Mouse (Mus musculus): Measurements from ENCODE around the gene Trim14. TPM values are rescaled to one million over a fixed set of nuclear protein-coding genes. Genes with fewer than 3 reads are reported as not detected.
A peak's percentile ranks its signal among the peaks of the same experiment; 100 is the strongest.

Gene Trim14
- polyA plus RNA-seq, 1 experiment from 2014 or later: 5.2 TPM

GRCm38 (mm10) chr4:46465740-46466139 lies 70.2 kb downstream of the Trim14 start:
- no peak overlapping the region for H3K27ac ChIP-seq (ENCODE audit: low read length)
- H3K4me3 ChIP-seq (ENCODE audit: low read depth, low read length): no peak overlapping the region
- ATAC-seq (no peak), DNase-seq (ENCODE audit: low spot score) (no peak)
- H3K36me3 ChIP-seq (ENCODE audit: insufficient read depth, low read length): peaks cover 34% of the 10 kb centered on the region; the same call in 1 of the 2 replicates
- no peaks in the 10 kb centered on the region for H3K9me3 ChIP-seq (ENCODE audit: low read length)
- TF ChIP-seq CTCF (IDR thresholded peaks at IDR 0.05) (peak; percentile 46), EP300 (IDR thresholded peaks at IDR 0.05) (no peak)
- H3K4me1 ChIP-seq (ENCODE audit: insufficient read depth, low read depth, low read length): no peaks in the 10 kb centered on the region
- no peaks in the 10 kb centered on the region for H3K27me3 ChIP-seq (replicated peaks; ENCODE audit: insufficient read depth, low read length)
- H3K9ac ChIP-seq (replicated peaks; ENCODE audit: low read depth): no peak overlapping the region
- 86% methylated on average over 3 of the region's 3 CpGs for WGBS
- H3K4me2 ChIP-seq (replicated peaks; ENCODE audit: low read depth, low read length): no peak overlapping the region

GRCm38 (mm10) chr4:46463130-46463830 lies 72.7 kb downstream of the Trim14 start:
- ATAC-seq (peak; percentile 54; the same call in 1 of the 2 replicates), DNase-seq (ENCODE audit: low spot score) (peak; percentile 58)
- peaks cover 19% of the 10 kb centered on the region; the same call in 1 of the 2 replicates for H3K36me3 ChIP-seq (ENCODE audit: insufficient read depth, low read length)
- H3K9ac ChIP-seq (replicated peaks; ENCODE audit: low read depth): no peak overlapping the region
- no peak overlapping the region for H3K4me3 ChIP-seq (ENCODE audit: low read depth, low read length)
- no peak overlapping the region for H3K4me2 ChIP-seq (replicated peaks; ENCODE audit: low read depth, low read length)
- H3K9me3 ChIP-seq (ENCODE audit: low read length): no peaks in the 10 kb centered on the region
- peak; percentile 69 for TF ChIP-seq CTCF (IDR thresholded peaks at IDR 0.05)
- TF ChIP-seq EP300 (IDR thresholded peaks at IDR 0.05): no peak
- no peaks in the 10 kb centered on the region for H3K27me3 ChIP-seq (replicated peaks; ENCODE audit: insufficient read depth, low read length)
- no peak overlapping the region for H3K27ac ChIP-seq (ENCODE audit: low read length)
- H3K4me1 ChIP-seq (ENCODE audit: insufficient read depth, low read depth, low read length): no peaks in the 10 kb centered on the region
- WGBS: 66% methylated on average over 7 of the region's 7 CpGs

- ATAC-seq: no peak
Measured at GRCm38 (mm10) chr4:46458411-46458810, 77.5 kb downstream of the Trim14 start.

GRCm38 (mm10) chr4:46457186-46457585 lies 78.8 kb downstream of the Trim14 start:
- 86% methylated on average over 3 of the region's 3 CpGs for WGBS
- no peak overlapping the region for H3K27ac ChIP-seq (ENCODE audit: low read length)
- peaks cover 40% of the 10 kb centered on the region; the same call in 1 of the 2 replicates for H3K4me1 ChIP-seq (ENCODE audit: insufficient read depth, low read depth, low read length)
- no peak overlapping the region for H3K4me2 ChIP-seq (replicated peaks; ENCODE audit: low read depth, low read length)
- H3K27me3 ChIP-seq (replicated peaks; ENCODE audit: insufficient read depth, low read length): no peaks in the 10 kb centered on the region
- TF ChIP-seq CTCF (IDR thresholded peaks at IDR 0.05) (no peak), EP300 (IDR thresholded peaks at IDR 0.05) (no peak)
- no peak overlapping the region for H3K9ac ChIP-seq (replicated peaks; ENCODE audit: low read depth)
- H3K9me3 ChIP-seq (ENCODE audit: low read length): no peaks in the 10 kb centered on the region
- ATAC-seq (no peak), DNase-seq (ENCODE audit: low spot score) (peak; percentile 15)
- H3K4me3 ChIP-seq (ENCODE audit: low read depth, low read length): no peak overlapping the region
- no peaks in the 10 kb centered on the region for H3K36me3 ChIP-seq (ENCODE audit: insufficient read depth, low read length)

More at GRCm38 (mm10) chr4:46458411-46458810, 77.5 kb downstream of the Trim14 start:
- TF ChIP-seq EP300 (IDR thresholded peaks at IDR 0.05) (no peak), CTCF (IDR thresholded peaks at IDR 0.05) (peak; percentile 38)
- Histone ChIP-seq H3K27ac (ENCODE audit: low read length) (no peak overlapping the region), H3K36me3 (ENCODE audit: insufficient read depth, low read length) (no peaks in the 10 kb centered on the region), H3K4me1 (ENCODE audit: insufficient read depth, low read depth, low read length) (peaks cover 28% of the 10 kb centered on the region; the same call in 1 of the 2 replicates), H3K9me3 (ENCODE audit: low read length) (no peaks in the 10 kb centered on the region), H3K27me3 (replicated peaks; ENCODE audit: insufficient read depth, low read length) (no peaks in the 10 kb centered on the region), H3K4me2 (replicated peaks; ENCODE audit: low read depth, low read length) (no peak overlapping the region), H3K9ac (replicated peaks; ENCODE audit: low read depth) (no peak overlapping the region), H3K4me3 (ENCODE audit: low read depth, low read length) (no peak overlapping the region)
- WGBS: 89% methylated on average over 2 of the region's 2 CpGs
- no peak for DNase-seq (ENCODE audit: low spot score)

- Histone ChIP-seq H3K9me3 (ENCODE audit: low read length) (no peaks in the 10 kb centered on the region), H3K27me3 (replicated peaks; ENCODE audit: insufficient read depth, low read length) (no peaks in the 10 kb centered on the region), H3K4me1 (ENCODE audit: insufficient read depth, low read depth, low read length) (peaks cover 40% of the 10 kb centered on the region; the same call in 1 of the 2 replicates), H3K4me3 (ENCODE audit: low read depth, low read length) (no peak overlapping the region), H3K9ac (replicated peaks; ENCODE audit: low read depth) (no peak overlapping the region), H3K4me2 (replicated peaks; ENCODE audit: low read depth, low read length) (no peak overlapping the region), H3K27ac (ENCODE audit: low read length) (no peak overlapping the region), H3K36me3 (ENCODE audit: insufficient read depth, low read length) (no peaks in the 10 kb centered on the region)
- DNase-seq (ENCODE audit: low spot score): no peak
- 72% methylated on average over 4 of the region's 4 CpGs for WGBS
- no peak for TF ChIP-seq EP300 (IDR thresholded peaks at IDR 0.05)
- ATAC-seq: no peak
Measured at GRCm38 (mm10) chr4:46456762-46457161, 79.2 kb downstream of the Trim14 start.

GRCm38 (mm10) chr4:46454097-46454864 lies 81.7 kb downstream of the Trim14 start:
- H3K27me3 ChIP-seq (replicated peaks; ENCODE audit: insufficient read depth, low read length): no peaks in the 10 kb centered on the region
- no peak overlapping the region; the same call in 1 of the 2 replicates for H3K4me2 ChIP-seq (replicated peaks; ENCODE audit: low read depth, low read length)
- DNase-seq (ENCODE audit: low spot score): no peak
- TF ChIP-seq EP300 (IDR thresholded peaks at IDR 0.05) (no peak), CTCF (IDR thresholded peaks at IDR 0.05) (no peak)
- no peak overlapping the region for H3K27ac ChIP-seq (ENCODE audit: low read length)
- ATAC-seq: no peak
- H3K9ac ChIP-seq (replicated peaks; ENCODE audit: low read depth): no peak overlapping the region
- no peaks in the 10 kb centered on the region for H3K36me3 ChIP-seq (ENCODE audit: insufficient read depth, low read length)
- peaks cover 40% of the 10 kb centered on the region; the same call in 1 of the 2 replicates for H3K4me1 ChIP-seq (ENCODE audit: insufficient read depth, low read depth, low read length)
- 57% methylated on average over 5 of the region's 5 CpGs for WGBS
- no peak overlapping the region for H3K4me3 ChIP-seq (ENCODE audit: low read depth, low read length)
- H3K9me3 ChIP-seq (ENCODE audit: low read length): no peaks in the 10 kb centered on the region
